Mouse (Mus musculus) inflammation-experienced regulatory T-cells (primary cell): ENCODE data around the gene Abi2. TPM values are rescaled to one million over a fixed set of nuclear protein-coding genes. Genes with fewer than 3 reads are reported as not detected.

Source experiments
- polyA plus RNA-seq, 2 experiments: library from polyadenylated mRNA; unstranded; fragments of 100-300 nt; shearing (Covaris generic); gene quantifications; one replicate each; pipeline ENCODE4 v1.2.1; 2017

The Abi2 gene
- 10 to 100 TPM; 16.7 to 20.1 TPM for polyA plus RNA-seq

DNA sequence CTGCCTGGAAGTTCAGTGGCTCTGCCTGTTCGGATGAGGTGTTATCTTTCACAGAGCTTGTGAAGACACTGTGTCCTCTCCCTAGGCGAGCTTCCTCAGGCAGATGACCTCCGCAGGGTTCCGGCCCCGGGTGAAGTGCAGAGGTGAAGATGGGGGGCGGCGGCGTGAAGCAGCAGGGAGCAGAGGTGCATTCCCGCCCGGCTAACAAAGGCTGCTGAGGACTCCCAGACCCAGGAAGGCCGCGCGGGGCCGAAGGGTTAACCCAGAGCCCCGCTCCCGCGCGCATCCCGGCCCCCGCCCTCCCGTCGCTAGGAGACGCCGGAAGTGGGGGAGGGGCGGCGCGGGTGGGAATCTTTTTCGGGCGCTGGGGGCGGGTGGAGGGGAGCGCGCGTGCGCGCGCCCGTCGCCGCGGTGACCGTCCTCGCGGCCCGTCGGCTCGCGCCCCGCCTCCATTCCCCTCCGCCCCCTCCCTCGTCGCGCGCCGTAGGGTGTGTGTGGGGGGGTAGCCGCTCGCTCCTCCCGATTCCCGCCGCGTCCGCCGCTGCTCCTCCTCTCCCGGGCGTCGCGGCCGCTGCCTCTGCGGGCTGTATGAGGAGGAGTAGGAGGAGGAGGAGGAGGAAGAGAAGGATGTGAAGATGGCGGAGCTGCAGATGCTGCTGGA lies at the start of gene Abi2:
Gene Abi2, plus strand, starts transcription at position 452 of the 661 bp plus-strand sequence.

Other genes starting within 250 kb of the Abi2 start
- gene Nbeal1, start 229.0 kb upstream of the Abi2 start, polyA plus RNA-seq, result 10 to 100 TPM in 1 of 2 experiments, 1 to 10 TPM in 1; 9.7 to 11.9 TPM
- gene Cyp20a1, start 66.3 kb upstream of the Abi2 start, polyA plus RNA-seq, result 10 to 100 TPM; 11.8 to 15.8 TPM
- 1 to 10 TPM; 6.9 to 8.5 TPM for gene Raph1, start 157.5 kb downstream of the Abi2 start, polyA plus RNA-seq